Mouse (Mus musculus): ENCODE data around the gene Ift140. TPM values are rescaled to one million over a fixed set of nuclear protein-coding genes. Genes with fewer than 3 reads are reported as not detected.
A peak's percentile ranks its signal among the peaks of the same experiment; 100 is the strongest.

The Ift140 gene
- polyA plus RNA-seq, 1 experiment from 2014 or later: 145 TPM

DNA sequence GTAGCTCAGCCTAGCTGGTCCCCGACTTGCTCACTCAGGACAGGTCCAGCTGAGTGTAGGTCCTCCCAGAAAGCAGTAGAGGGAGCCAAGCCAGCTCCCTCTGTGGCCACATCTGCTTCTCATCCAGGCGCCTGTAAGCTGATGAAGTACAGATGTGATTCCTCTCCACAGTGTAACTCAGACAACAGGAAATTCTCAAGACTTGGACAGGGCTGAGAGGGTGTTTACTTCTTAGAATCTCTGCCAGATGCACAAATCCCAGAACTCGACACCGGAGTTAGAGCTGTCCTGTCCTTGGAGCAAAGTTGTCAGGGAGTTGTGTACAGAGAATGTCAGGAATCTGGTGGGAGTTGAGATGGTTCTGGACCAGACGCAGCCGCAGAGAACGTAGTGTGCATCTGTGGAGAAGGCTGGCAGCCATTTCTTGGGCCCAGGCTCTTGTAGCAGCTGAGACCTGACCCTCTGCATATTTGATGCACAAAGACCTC lies 67.6 kb downstream of the Ift140 start, which contains the start of gene Tmem204:
TSS of gene Tmem204 (minus strand) at position 148 of the 488 bp plus-strand sequence.
- Histone ChIP-seq H3K4me3 (ENCODE audit: low read depth, low read length) (no peak within 1 kb of the TSS), H3K4me2 (ENCODE audit: low read depth, low read length) (no peak within 1 kb of the TSS), H3K9ac (ENCODE audit: low read depth, low read length) (no peak within 1 kb of the TSS), H3K36me3 (ENCODE audit: control insufficient read depth, insufficient read depth) (no peaks in the 10 kb centered on the region), H3K4me1 (ENCODE audit: control insufficient read depth, low read depth, low read length) (peaks cover 35% of the 10 kb centered on the region), H3K27me3 (ENCODE audit: control insufficient read depth, insufficient read depth, low read depth, low read length) (no peaks in the 10 kb centered on the region), H3K27ac (ENCODE audit: low read length) (peak within 1 kb of the TSS; percentile 73), H3K9me3 (replicated peaks; ENCODE audit: control insufficient read depth, low read length) (no peaks in the 10 kb centered on the region)
- ATAC-seq (ENCODE audit: low read depth): peak; percentile 11; the same call in 1 of the 2 replicates
- WGBS (ENCODE audit: insufficient replicate concordance): 61% methylated on average over 7 of the region's 7 CpGs

DNA sequence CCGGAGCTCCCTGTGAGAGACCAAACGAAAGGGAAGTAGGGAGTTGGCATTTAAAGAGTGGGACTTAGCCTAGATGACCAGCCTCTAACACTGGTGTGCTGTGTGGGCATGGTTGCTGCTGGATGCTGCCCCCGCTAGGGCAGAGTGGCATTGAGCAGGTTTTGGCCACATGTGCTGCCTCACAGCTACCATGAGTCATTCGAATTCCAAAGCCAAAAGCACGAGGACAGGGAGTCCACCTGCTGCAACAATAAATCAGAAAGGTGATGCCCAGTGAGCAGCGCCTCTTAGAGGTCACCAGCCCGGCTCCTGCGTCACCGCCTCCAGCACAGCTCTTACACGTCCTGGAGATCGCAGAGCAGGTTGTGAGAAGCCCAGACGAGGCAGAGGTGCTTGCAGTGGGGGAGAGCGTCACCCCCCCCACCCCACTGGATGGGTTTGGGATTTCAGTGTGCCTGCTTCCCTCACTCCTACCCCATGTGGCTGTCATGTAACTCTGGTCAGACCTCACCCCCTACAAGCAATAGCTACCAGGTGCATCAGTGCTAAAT lies 69.0 kb downstream of the Ift140 start:
- peaks cover 38% of the 10 kb centered on the region for H3K4me1 ChIP-seq (ENCODE audit: control insufficient read depth, low read depth, low read length)
- peak overlapping the region; percentile 35 for H3K27ac ChIP-seq (ENCODE audit: low read length)

DNA sequence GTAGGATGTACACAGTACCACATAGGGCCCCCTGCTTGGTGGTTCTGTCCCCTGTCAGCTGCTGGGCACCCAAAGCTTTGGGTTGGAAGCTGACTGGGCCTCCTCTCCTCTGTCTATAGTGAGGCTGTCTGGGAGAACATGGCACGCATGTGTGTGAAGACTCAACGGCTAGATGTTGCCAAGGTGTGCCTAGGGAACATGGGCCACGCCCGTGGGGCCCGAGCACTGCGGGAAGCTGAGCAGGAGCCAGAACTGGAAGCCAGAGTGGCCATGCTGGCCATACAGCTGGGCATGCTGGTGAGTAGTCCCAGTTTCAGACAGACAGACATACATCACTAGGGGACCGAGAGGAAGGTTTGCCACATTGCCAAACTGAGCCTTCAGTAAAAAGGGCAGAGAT lies 70.8 kb downstream of the Ift140 start:
- no peaks in the 10 kb centered on the region for H3K27me3 ChIP-seq (ENCODE audit: control insufficient read depth, insufficient read depth, low read depth, low read length)
- H3K36me3 ChIP-seq (ENCODE audit: control insufficient read depth, insufficient read depth): peaks cover 11% of the 10 kb centered on the region
- peak overlapping the region; percentile 98 for H3K27ac ChIP-seq (ENCODE audit: low read length)
- H3K4me3 ChIP-seq (ENCODE audit: low read depth, low read length): peak overlapping the region; percentile 44
- ATAC-seq (ENCODE audit: low read depth): peak; percentile 54
- peak overlapping the region; percentile 82 for H3K4me2 ChIP-seq (ENCODE audit: low read depth, low read length)
- no peaks in the 10 kb centered on the region for H3K9me3 ChIP-seq (replicated peaks; ENCODE audit: control insufficient read depth, low read length)
- peaks cover 48% of the 10 kb centered on the region for H3K4me1 ChIP-seq (ENCODE audit: control insufficient read depth, low read depth, low read length)
- peak overlapping the region; percentile 64 for H3K9ac ChIP-seq (ENCODE audit: low read depth, low read length)
- 32% methylated on average over 7 of the region's 7 CpGs for WGBS (ENCODE audit: insufficient replicate concordance)

More for the DNA sequence above, 69.0 kb downstream of the Ift140 start:
- no peaks in the 10 kb centered on the region for H3K27me3 ChIP-seq (ENCODE audit: control insufficient read depth, insufficient read depth, low read depth, low read length)
- H3K9ac ChIP-seq (ENCODE audit: low read depth, low read length): no peak overlapping the region; the same call in 1 of the 2 replicates
- 78% methylated on average over 13 of the region's 13 CpGs for WGBS (ENCODE audit: insufficient replicate concordance)
- no peak overlapping the region for H3K4me2 ChIP-seq (ENCODE audit: low read depth, low read length)
- no peaks in the 10 kb centered on the region for H3K36me3 ChIP-seq (ENCODE audit: control insufficient read depth, insufficient read depth)
- ATAC-seq (ENCODE audit: low read depth): no peak
- H3K9me3 ChIP-seq (replicated peaks; ENCODE audit: control insufficient read depth, low read length): no peaks in the 10 kb centered on the region
- no peak overlapping the region for H3K4me3 ChIP-seq (ENCODE audit: low read depth, low read length)

DNA sequence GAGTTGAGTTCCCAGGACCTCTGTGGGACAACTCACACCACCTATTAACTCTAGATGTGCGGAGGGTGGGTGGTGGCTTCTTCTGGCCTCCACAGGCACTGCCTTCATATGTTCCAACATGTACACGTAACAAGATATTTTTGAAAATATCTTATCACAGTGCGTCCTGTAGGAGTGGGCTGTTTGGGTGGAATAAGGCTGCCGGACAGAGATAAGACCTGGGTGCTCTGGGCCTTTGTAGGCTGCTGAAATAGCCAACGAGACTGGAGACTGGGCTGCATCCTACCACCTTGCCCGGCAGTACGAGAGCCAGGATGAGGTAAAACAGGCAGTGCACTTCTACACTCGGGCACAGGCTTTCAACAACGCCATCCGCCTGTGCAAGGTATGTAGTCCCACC lies 73.3 kb downstream of the Ift140 start:
- WGBS (ENCODE audit: insufficient replicate concordance): 28% methylated on average over 10 of the region's 10 CpGs
- Histone ChIP-seq H3K4me3 (ENCODE audit: low read depth, low read length) (peak overlapping the region; percentile 72), H3K27me3 (ENCODE audit: control insufficient read depth, insufficient read depth, low read depth, low read length) (no peaks in the 10 kb centered on the region), H3K27ac (ENCODE audit: low read length) (peak overlapping the region; percentile 98), H3K36me3 (ENCODE audit: control insufficient read depth, insufficient read depth) (peaks cover 35% of the 10 kb centered on the region), H3K9me3 (replicated peaks; ENCODE audit: control insufficient read depth, low read length) (no peaks in the 10 kb centered on the region), H3K4me2 (ENCODE audit: low read depth, low read length) (peak overlapping the region; percentile 82), H3K9ac (ENCODE audit: low read depth, low read length) (peak overlapping the region; percentile 81), H3K4me1 (ENCODE audit: control insufficient read depth, low read depth, low read length) (peaks cover 59% of the 10 kb centered on the region)
- peak; percentile 88 for ATAC-seq (ENCODE audit: low read depth)

DNA sequence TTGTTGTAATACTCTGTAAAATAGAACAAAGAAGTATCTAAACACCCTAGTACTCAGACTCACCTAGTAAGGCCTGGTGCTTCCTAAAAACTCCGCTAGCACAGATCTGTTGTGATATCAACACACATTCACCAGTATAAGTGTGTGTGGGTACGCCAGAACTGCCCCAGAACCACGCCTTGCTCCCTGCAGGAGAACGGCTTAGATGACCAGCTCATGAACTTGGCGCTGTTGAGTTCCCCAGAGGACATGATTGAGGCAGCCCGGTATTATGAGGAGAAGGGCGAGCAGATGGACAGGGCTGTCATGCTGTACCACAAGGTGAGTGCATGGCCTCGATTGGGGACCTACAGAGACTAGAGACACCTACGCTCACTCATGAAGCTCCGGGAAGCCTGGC lies 74.6 kb downstream of the Ift140 start:
- Histone ChIP-seq H3K4me1 (ENCODE audit: control insufficient read depth, low read depth, low read length) (peaks cover 59% of the 10 kb centered on the region), H3K4me2 (ENCODE audit: low read depth, low read length) (peak overlapping the region; percentile 82), H3K36me3 (ENCODE audit: control insufficient read depth, insufficient read depth) (peaks cover 48% of the 10 kb centered on the region), H3K9me3 (replicated peaks; ENCODE audit: control insufficient read depth, low read length) (no peaks in the 10 kb centered on the region), H3K27me3 (ENCODE audit: control insufficient read depth, insufficient read depth, low read depth, low read length) (no peaks in the 10 kb centered on the region), H3K4me3 (ENCODE audit: low read depth, low read length) (peak overlapping the region; percentile 72), H3K9ac (ENCODE audit: low read depth, low read length) (peak overlapping the region; percentile 81), H3K27ac (ENCODE audit: low read length) (peak overlapping the region; percentile 98)
- 64% methylated on average over 10 of the region's 10 CpGs for WGBS (ENCODE audit: insufficient replicate concordance)
- no peak for ATAC-seq (ENCODE audit: low read depth)

DNA sequence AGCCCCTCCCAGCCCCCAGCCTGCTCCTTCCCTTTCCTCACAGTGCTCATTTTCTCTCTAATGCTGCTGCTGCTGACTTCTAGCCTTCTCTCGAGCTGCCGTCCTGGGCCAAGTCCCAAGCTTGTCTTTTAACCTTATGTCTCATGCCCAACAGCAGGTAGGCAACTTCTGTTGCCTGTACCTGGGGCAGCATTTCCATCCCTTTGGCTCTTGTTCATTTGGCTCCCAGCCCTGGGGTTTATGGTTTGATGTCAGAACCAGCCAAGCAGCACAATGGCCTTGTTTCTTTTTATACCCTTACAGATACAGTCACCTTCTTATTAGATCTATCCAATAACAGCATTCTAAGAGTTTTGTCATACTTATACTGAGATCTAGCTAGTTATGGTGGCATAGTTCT lies 80.3 kb downstream of the Ift140 start:
- Histone ChIP-seq H3K27ac (ENCODE audit: low read length) (no peak overlapping the region), H3K27me3 (ENCODE audit: control insufficient read depth, insufficient read depth, low read depth, low read length) (no peaks in the 10 kb centered on the region)
- ATAC-seq (ENCODE audit: low read depth): no peak

DNA sequence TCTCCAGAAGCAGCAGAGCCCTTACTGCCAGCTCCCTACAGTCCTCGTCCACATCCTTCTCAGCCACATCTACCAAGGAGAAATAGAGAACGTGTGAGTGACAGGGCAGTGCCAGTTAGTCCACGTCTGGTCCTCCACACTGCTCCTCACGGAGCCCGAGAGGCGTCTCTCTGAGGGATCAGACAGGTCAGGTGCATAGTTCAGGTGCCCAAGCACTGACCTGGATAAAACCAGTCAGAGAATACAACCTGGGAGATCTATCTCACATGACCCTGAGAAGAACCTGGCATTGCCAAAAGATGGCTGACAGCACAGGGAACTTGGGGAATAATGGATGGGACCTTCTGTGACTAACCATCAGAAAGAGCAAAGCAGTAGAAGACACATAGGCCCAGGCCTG lies 84.2 kb downstream of the Ift140 start:
- Histone ChIP-seq H3K27me3 (ENCODE audit: control insufficient read depth, insufficient read depth, low read depth, low read length) (no peaks in the 10 kb centered on the region), H3K4me1 (ENCODE audit: control insufficient read depth, low read depth, low read length) (peaks cover 2% of the 10 kb centered on the region; the same call in 1 of the 2 replicates), H3K4me2 (ENCODE audit: low read depth, low read length) (no peak overlapping the region), H3K36me3 (ENCODE audit: control insufficient read depth, insufficient read depth) (peaks cover 68% of the 10 kb centered on the region), H3K9me3 (replicated peaks; ENCODE audit: control insufficient read depth, low read length) (no peaks in the 10 kb centered on the region), H3K4me3 (ENCODE audit: low read depth, low read length) (no peak overlapping the region), H3K27ac (ENCODE audit: low read length) (no peak overlapping the region), H3K9ac (ENCODE audit: low read depth, low read length) (no peak overlapping the region)
- ATAC-seq (ENCODE audit: low read depth): no peak
- WGBS (ENCODE audit: insufficient replicate concordance): 86% methylated on average over 6 of the region's 6 CpGs

More for the DNA sequence above, 80.3 kb downstream of the Ift140 start:
- H3K9ac ChIP-seq (ENCODE audit: low read depth, low read length): no peak overlapping the region
- H3K4me1 ChIP-seq (ENCODE audit: control insufficient read depth, low read depth, low read length): peaks cover 21% of the 10 kb centered on the region
- WGBS (ENCODE audit: insufficient replicate concordance): 87% methylated on average over 2 of the region's 2 CpGs
- H3K36me3 ChIP-seq (ENCODE audit: control insufficient read depth, insufficient read depth): peaks cover 92% of the 10 kb centered on the region
- H3K4me2 ChIP-seq (ENCODE audit: low read depth, low read length): no peak overlapping the region
- H3K9me3 ChIP-seq (replicated peaks; ENCODE audit: control insufficient read depth, low read length): no peaks in the 10 kb centered on the region
- no peak overlapping the region for H3K4me3 ChIP-seq (ENCODE audit: low read depth, low read length)

DNA sequence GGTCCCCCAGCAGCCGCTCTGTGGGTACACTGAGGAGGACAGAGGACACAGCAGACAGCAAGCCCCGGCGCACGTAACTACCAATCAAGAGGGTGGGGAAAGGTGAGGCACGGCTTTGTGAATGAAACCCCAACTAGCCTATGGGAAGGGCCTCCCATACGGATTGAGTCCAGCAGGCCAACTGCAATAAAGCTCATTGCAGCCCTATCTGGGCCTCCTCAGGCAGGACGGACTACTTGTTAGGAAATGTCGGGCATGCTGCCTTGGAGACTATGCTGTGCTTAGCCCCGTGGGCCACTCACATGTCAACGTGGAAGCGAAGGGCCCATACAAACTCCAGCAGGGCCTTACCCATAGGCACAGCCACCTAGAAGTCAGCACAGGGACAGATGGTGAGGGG lies 85.5 kb downstream of the Ift140 start:
- no peak overlapping the region for H3K4me3 ChIP-seq (ENCODE audit: low read depth, low read length)
- WGBS (ENCODE audit: insufficient replicate concordance): 93% methylated on average over 11 of the region's 11 CpGs
- H3K9ac ChIP-seq (ENCODE audit: low read depth, low read length): no peak overlapping the region
- peaks cover 57% of the 10 kb centered on the region for H3K36me3 ChIP-seq (ENCODE audit: control insufficient read depth, insufficient read depth)
- no peaks in the 10 kb centered on the region for H3K9me3 ChIP-seq (replicated peaks; ENCODE audit: control insufficient read depth, low read length)
- no peak overlapping the region for H3K4me2 ChIP-seq (ENCODE audit: low read depth, low read length)
- H3K4me1 ChIP-seq (ENCODE audit: control insufficient read depth, low read depth, low read length): 0 out of 2 replicates have a peak, but pooled peaks cover under 1% of the 10 kb centered on the region
- no peak for ATAC-seq (ENCODE audit: low read depth)
- H3K27ac ChIP-seq (ENCODE audit: low read length): no peak overlapping the region
- H3K27me3 ChIP-seq (ENCODE audit: control insufficient read depth, insufficient read depth, low read depth, low read length): no peaks in the 10 kb centered on the region

DNA sequence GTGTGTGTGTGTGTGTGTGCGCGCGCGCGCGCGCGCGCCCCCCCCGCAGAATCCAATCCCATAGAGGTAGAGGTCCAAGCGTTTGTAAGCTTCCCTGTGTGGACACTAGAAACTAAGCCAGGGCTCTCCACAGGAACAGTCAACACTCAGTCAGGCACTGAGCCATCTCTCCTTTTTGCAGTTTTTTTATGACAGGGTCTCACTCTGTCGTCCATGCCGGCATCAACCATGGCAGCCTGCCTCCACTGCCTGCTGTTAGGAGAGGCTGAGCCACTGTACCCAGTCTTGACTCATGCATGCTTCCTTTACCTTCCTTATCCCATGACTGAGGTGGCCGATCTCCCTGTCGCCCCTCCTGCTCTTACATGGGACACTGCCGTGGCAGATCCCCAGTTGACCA lies 91.9 kb downstream of the Ift140 start:
- no peak overlapping the region for H3K4me2 ChIP-seq (ENCODE audit: low read depth, low read length)
- H3K9me3 ChIP-seq (replicated peaks; ENCODE audit: control insufficient read depth, low read length): no peaks in the 10 kb centered on the region
- H3K36me3 ChIP-seq (ENCODE audit: control insufficient read depth, insufficient read depth): peaks cover 4% of the 10 kb centered on the region; the same call in 1 of the 2 replicates
- H3K27me3 ChIP-seq (ENCODE audit: control insufficient read depth, insufficient read depth, low read depth, low read length): no peaks in the 10 kb centered on the region
- WGBS (ENCODE audit: insufficient replicate concordance): 73% methylated on average over 10 of the region's 16 CpGs
- H3K27ac ChIP-seq (ENCODE audit: low read length): no peak overlapping the region
- no peaks in the 10 kb centered on the region for H3K4me1 ChIP-seq (ENCODE audit: control insufficient read depth, low read depth, low read length)
- ATAC-seq (ENCODE audit: low read depth): no peak
- H3K4me3 ChIP-seq (ENCODE audit: low read depth, low read length): no peak overlapping the region
- H3K9ac ChIP-seq (ENCODE audit: low read depth, low read length): no peak overlapping the region
